Mouse (Mus musculus) CD4-positive helper T cell, adult 2 months (primary cell): ENCODE measurements around the gene Mtif3.

Experiments used
- DNase-seq: peaks from one replicate; pipeline ENCODE4 v3.0.0-alpha.2; 2012; ENCODE audit warnings: low read depth, missing footprints, low spot score

Mtif3 gene

GRCm38 (mm10) chr5:146916806-146917205 is 46.8 kb downstream of the Mtif3 start:
- no peak for DNase-seq

GRCm38 (mm10) chr5:146916273-146916672 is 47.3 kb downstream of the Mtif3 start:
- no peak for DNase-seq

GRCm38 (mm10) chr5:146914088-146914766 is 49.4 kb downstream of the Mtif3 start:
- DNase-seq, result peak; percentile 43

- DNase-seq, result no peak
These were observed 50.2 kb downstream of the Mtif3 start for GRCm38 (mm10) chr5:146913355-146913754.

GRCm38 (mm10) chr5:146912206-146912605 is 51.4 kb downstream of the Mtif3 start:
- DNase-seq, result no peak

GRCm38 (mm10) chr5:146908629-146909028 is 55.0 kb downstream of the Mtif3 start:
- DNase-seq, result no peak

- DNase-seq, result no peak
These were observed 56.1 kb downstream of the Mtif3 start for GRCm38 (mm10) chr5:146907533-146907932.

GRCm38 (mm10) chr5:146905486-146906172 is 58.0 kb downstream of the Mtif3 start:
- DNase-seq, result peak; percentile 67

- peak; percentile 80 for DNase-seq
These were observed 59.2 kb downstream of the Mtif3 start for GRCm38 (mm10) chr5:146904404-146904803.
